Mouse (Mus musculus) MEL (cell line): ENCODE data around the gene Gm26741.

Experiments used
- CTCF ChIP-seq, 3 experiments: IDR thresholded peaks in 2 of 3; conservative IDR thresholded peaks in 1 of 3; 2 replicates each; pipeline ENCODE4 v1.5.1; 2011 to 2012; ENCODE audit warnings: low read length in 3 of 3, low read depth in 2 of 3, mild to moderate bottlenecking in 2 of 3, improper control_type of control experiment in 1 of 3, inconsistent platforms in 1 of 3, mixed read lengths in 1 of 3, moderate library complexity in 1 of 3; ENCODE audit not compliant: control insufficient read depth in 1 of 3, insufficient read depth in 1 of 3, poor library complexity in 1 of 3, severe bottlenecking in 1 of 3
- EP300 ChIP-seq, 2 experiments: IDR thresholded peaks; 2 replicates each; pipeline ENCODE4 v1.6.1; 2011; ENCODE audit warnings: improper control_type of control experiment in 2 of 2, low read length in 2 of 2, low read depth in 1 of 2, mild to moderate bottlenecking in 1 of 2
- MAX ChIP-seq: IDR thresholded peaks from 2 replicates; pipeline ENCODE4 v1.6.1; 2011; ENCODE audit warnings: low read length, improper control_type of control experiment
- POLR2A ChIP-seq, 2 experiments: IDR thresholded peaks; 2 replicates each; pipeline ENCODE4 v1.6.1; 2011 to 2012; ENCODE audit warnings: low read length in 2 of 2, mild to moderate bottlenecking in 2 of 2, control low read depth in 1 of 2, improper control_type of control experiment in 1 of 2, low read depth in 1 of 2, moderate library complexity in 1 of 2; ENCODE audit not compliant: control insufficient read depth in 1 of 2, insufficient read depth in 1 of 2, poor library complexity in 1 of 2
- TBP ChIP-seq: IDR thresholded peaks from 2 replicates; pipeline ENCODE4 v1.8.0; 2011; ENCODE audit warnings: low read depth, low read length, improper control_type of control experiment
- TCF12 ChIP-seq: IDR thresholded peaks from 2 replicates; pipeline ENCODE4 v1.6.1; 2014; ENCODE audit warnings: low read depth, mild to moderate bottlenecking, inconsistent platforms, low read length, improper control_type of control experiment, moderate library complexity
- USF1 ChIP-seq: IDR thresholded peaks from 2 replicates; pipeline ENCODE4 v1.6.1; 2014; ENCODE audit warnings: low read depth, mild to moderate bottlenecking, inconsistent platforms, low read length, improper control_type of control experiment, moderate library complexity
- ZMIZ1 ChIP-seq: IDR thresholded peaks from 2 replicates; pipeline ENCODE4 v1.6.1; 2012; ENCODE audit warnings: low read depth, mild to moderate bottlenecking, inconsistent platforms, low read length, improper control_type of control experiment, moderate library complexity
- ZNF384 ChIP-seq: IDR thresholded peaks from 2 replicates; pipeline ENCODE4 v1.6.1; 2012; ENCODE audit warnings: low read depth, mild to moderate bottlenecking, inconsistent platforms, low read length, improper control_type of control experiment

DNA sequence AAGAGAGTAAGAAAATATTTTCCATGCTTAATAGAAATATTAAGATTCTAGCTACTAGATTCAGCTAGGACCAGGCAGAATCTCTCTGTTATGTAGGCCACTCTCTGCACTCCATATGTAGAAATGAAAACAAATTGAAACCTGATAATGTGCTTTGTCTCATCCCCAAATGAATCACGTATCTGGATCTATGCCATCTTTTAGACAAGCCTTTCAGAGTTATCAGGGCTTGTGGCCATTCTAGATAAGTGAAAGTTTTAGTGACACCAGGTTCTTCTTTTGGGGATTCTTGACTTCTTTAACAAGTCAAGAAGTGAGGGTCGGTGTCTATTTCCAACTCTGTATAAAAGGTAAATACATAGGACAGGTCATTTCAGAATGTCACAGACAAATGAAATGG lies 40.1 kb downstream of the Gm26741 start:
- no peak for TF ChIP-seq TBP
- no peak for TF ChIP-seq POLR2A (IDR thresholded peaks at IDR 0.05; ENCODE audit: control insufficient read depth in 1 of 2, insufficient read depth in 1 of 2, low read depth in 1 of 2, low read length in 2 of 2, poor library complexity in 1 of 2)
- peak; percentile 71 to 82 for TF ChIP-seq EP300 (IDR thresholded peaks at IDR 0.05; ENCODE audit: low read depth in 1 of 2, low read length in 2 of 2)
- no peak for TF ChIP-seq CTCF (IDR thresholded peaks at IDR 0.05 in 2 of 3, conservative IDR thresholded peaks at IDR 0.05 in 1 of 3; ENCODE audit: control insufficient read depth in 1 of 3, insufficient read depth in 1 of 3, low read depth in 2 of 3, low read length in 3 of 3, poor library complexity in 1 of 3, severe bottlenecking in 1 of 3)
- TF ChIP-seq TCF12 = peak; percentile 82
- TF ChIP-seq MAX = no peak
- no peak for TF ChIP-seq ZMIZ1
- TF ChIP-seq USF1 = no peak
- TF ChIP-seq ZNF384 = no peak
